Mouse (Mus musculus): ENCODE measurements around the gene Nod2. TPM values are rescaled to one million over a fixed set of nuclear protein-coding genes. Genes with fewer than 3 reads are reported as not detected.
"Not testable (repeated sequence)": the region's sequence is repeated elsewhere in the genome, so short reads cannot be mapped to it uniquely, and the experiment has no call there.

The Nod2 gene
- polyA plus RNA-seq, 1 experiment from 2014 or later = 0.14 TPM

- ATAC-seq (ENCODE audit: low FRiP score) = no peak
- H3K27ac ChIP-seq (ENCODE audit: low read depth, low read length) = no peak overlapping the region
Observed at GRCm38 (mm10) chr8:88638908-88639307, 8.2 kb upstream of the Nod2 start.

DNA sequence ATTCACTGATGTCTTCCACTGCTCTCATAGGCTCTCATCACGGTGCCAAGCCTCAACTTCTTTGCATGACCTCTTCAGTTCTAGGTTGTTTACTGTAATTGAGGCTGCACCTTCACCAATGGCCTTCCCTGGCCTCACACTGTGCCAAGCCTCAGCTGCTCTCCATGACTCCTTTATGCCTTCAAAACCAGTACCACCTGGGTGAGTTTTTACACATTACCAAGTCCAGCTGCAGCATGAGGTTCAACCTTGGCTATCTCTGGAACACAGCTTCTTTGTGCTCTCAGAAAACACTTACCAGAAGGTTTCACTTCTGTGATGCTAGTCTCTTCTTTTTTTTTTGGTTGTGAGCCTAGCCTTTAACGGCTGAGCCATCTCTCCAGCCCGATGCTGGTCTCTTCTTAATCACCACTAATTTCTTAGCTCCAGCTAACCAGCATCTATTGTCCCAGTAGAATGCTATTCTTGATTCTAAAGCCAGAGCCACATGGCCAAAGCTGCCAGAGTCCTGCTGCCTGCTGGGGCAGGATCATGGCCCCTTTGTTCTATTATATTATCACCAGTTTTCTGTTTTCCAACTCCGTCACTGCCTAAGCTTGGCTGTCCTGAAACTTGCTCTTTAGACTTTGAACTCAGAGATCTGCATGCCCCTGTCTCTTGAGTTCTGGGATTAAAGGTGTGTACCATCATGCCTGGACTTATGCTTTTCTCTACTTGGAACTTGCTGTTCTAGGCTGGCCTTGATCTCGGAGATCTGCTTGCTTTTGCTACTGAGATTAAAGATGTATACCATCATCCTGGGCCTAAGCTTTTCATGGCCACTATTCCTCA lies 4.2 kb upstream of the Nod2 start:
- H3K4me3 ChIP-seq (ENCODE audit: low read depth, low read length) = no peak overlapping the region
- H3K9me3 ChIP-seq (ENCODE audit: control insufficient read depth, low read length) = no peaks in the 10 kb centered on the region
- H3K36me3 ChIP-seq (ENCODE audit: control insufficient read depth, insufficient read depth, low read length) = no peaks in the 10 kb centered on the region
- H3K27ac ChIP-seq (ENCODE audit: low read depth, low read length) = no peak overlapping the region
- DNase-seq (ENCODE audit: low spot score) (no peak), ATAC-seq (ENCODE audit: low FRiP score) (no peak)
- 79% methylated on average over 5 of the region's 5 CpGs for WGBS
- no peak overlapping the region for H3K4me2 ChIP-seq (replicated peaks; ENCODE audit: low read depth, low read length)
- no peaks in the 10 kb centered on the region; the same call in 1 of the 2 replicates for H3K4me1 ChIP-seq (replicated peaks; ENCODE audit: control insufficient read depth, insufficient read depth, low read length)
- H3K9ac ChIP-seq (ENCODE audit: low read depth, low read length) = no peak overlapping the region
- no peaks in the 10 kb centered on the region; the same call in 1 of the 2 replicates for H3K27me3 ChIP-seq (ENCODE audit: control insufficient read depth, insufficient read depth, low read length)

More at GRCm38 (mm10) chr8:88638908-88639307, 8.2 kb upstream of the Nod2 start:
- Histone ChIP-seq H3K36me3 (ENCODE audit: control insufficient read depth, insufficient read depth, low read length) (no peaks in the 10 kb centered on the region), H3K4me1 (replicated peaks; ENCODE audit: control insufficient read depth, insufficient read depth, low read length) (no peaks in the 10 kb centered on the region), H3K4me2 (replicated peaks; ENCODE audit: low read depth, low read length) (no peak overlapping the region), H3K9ac (ENCODE audit: low read depth, low read length) (no peak overlapping the region), H3K4me3 (ENCODE audit: low read depth, low read length) (no peak overlapping the region), H3K9me3 (ENCODE audit: control insufficient read depth, low read length) (no peaks in the 10 kb centered on the region), H3K27me3 (ENCODE audit: control insufficient read depth, insufficient read depth, low read length) (no peaks in the 10 kb centered on the region)
- 93% methylated on average over 3 of the region's 3 CpGs for WGBS
- no peak for DNase-seq (ENCODE audit: low spot score)

DNA sequence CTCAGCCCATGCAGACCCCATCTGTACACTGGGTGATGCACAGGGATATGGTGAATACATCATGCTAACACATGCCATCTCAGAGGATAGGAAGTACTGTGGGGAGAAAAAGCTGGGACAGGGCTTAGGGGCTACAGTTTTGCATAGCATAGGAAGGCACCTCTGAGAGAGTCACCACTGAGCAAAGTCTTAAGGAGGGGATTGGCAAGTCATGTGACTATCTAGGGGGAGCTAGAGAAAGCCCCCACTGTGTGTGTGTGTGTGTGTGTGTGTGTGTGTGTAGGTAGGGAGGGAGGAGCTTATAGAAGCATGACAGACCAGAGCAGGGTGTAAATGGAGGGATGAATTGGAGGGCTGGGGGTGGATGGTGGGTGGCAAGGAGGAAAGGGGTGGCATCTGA lies 1.2 kb downstream of the Nod2 start:
- Histone ChIP-seq H3K36me3 (ENCODE audit: control insufficient read depth, insufficient read depth, low read length) (no peaks in the 10 kb centered on the region), H3K27ac (ENCODE audit: low read depth, low read length) (no peak overlapping the region), H3K9ac (ENCODE audit: low read depth, low read length) (no peak overlapping the region), H3K4me1 (replicated peaks; ENCODE audit: control insufficient read depth, insufficient read depth, low read length) (no peaks in the 10 kb centered on the region; the same call in 1 of the 2 replicates), H3K9me3 (ENCODE audit: control insufficient read depth, low read length) (no peaks in the 10 kb centered on the region), H3K4me3 (ENCODE audit: low read depth, low read length) (no peak overlapping the region), H3K27me3 (ENCODE audit: control insufficient read depth, insufficient read depth, low read length) (no peaks in the 10 kb centered on the region; the same call in 1 of the 2 replicates), H3K4me2 (replicated peaks; ENCODE audit: low read depth, low read length) (no peak overlapping the region)
- no peak for ATAC-seq (ENCODE audit: low FRiP score)
- DNase-seq (ENCODE audit: low spot score) = no peak

- WGBS = 84% methylated on average over 6 of the region's 6 CpGs
- no peak overlapping the region for H3K4me2 ChIP-seq (replicated peaks; ENCODE audit: low read depth, low read length)
- no peaks in the 10 kb centered on the region for H3K36me3 ChIP-seq (ENCODE audit: control insufficient read depth, insufficient read depth, low read length)
- DNase-seq (ENCODE audit: low spot score) (no peak), ATAC-seq (ENCODE audit: low FRiP score) (no peak)
- no peak overlapping the region for H3K27ac ChIP-seq (ENCODE audit: low read depth, low read length)
- no peaks in the 10 kb centered on the region; the same call in 1 of the 2 replicates for H3K27me3 ChIP-seq (ENCODE audit: control insufficient read depth, insufficient read depth, low read length)
- no peak overlapping the region for H3K9ac ChIP-seq (ENCODE audit: low read depth, low read length)
- no peaks in the 10 kb centered on the region for H3K9me3 ChIP-seq (ENCODE audit: control insufficient read depth, low read length)
- no peaks in the 10 kb centered on the region; the same call in 1 of the 2 replicates for H3K4me1 ChIP-seq (replicated peaks; ENCODE audit: control insufficient read depth, insufficient read depth, low read length)
- no peak overlapping the region for H3K4me3 ChIP-seq (ENCODE audit: low read depth, low read length)
Observed at GRCm38 (mm10) chr8:88650016-88650708, 3.0 kb downstream of the Nod2 start.

DNA sequence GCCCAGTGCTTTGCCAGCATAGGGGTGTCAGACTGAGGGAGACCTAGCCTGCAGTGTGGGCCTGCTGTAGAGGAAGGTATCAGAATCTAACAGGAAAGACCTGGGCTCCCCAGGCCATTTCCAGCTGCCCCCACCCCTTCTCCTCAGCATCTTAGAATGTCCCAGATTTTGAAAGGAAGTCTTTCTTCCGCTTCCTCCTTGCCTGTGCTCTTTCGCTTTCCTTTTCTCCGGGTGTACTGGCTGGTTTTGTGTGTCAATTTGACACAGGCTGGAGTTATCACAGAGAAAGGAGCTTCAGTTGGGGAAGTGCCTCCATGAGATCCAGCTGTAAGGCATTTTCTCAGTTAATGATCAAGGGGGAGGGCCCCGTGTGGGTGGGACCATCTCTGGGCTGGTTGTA lies 4.0 kb downstream of the Nod2 start:
- not testable (repeated sequence) for H3K4me2 ChIP-seq (replicated peaks; ENCODE audit: low read depth, low read length); DNase-seq (ENCODE audit: low spot score); H3K27ac ChIP-seq (ENCODE audit: low read depth, low read length); H3K27me3 ChIP-seq (ENCODE audit: control insufficient read depth, insufficient read depth, low read length); H3K4me3 ChIP-seq (ENCODE audit: low read depth, low read length); H3K9ac ChIP-seq (ENCODE audit: low read depth, low read length); H3K36me3 ChIP-seq (ENCODE audit: control insufficient read depth, insufficient read depth, low read length); H3K9me3 ChIP-seq (ENCODE audit: control insufficient read depth, low read length); ATAC-seq (ENCODE audit: low FRiP score); H3K4me1 ChIP-seq (replicated peaks; ENCODE audit: control insufficient read depth, insufficient read depth, low read length)
- WGBS = 79% methylated on average over 4 of the region's 4 CpGs

DNA sequence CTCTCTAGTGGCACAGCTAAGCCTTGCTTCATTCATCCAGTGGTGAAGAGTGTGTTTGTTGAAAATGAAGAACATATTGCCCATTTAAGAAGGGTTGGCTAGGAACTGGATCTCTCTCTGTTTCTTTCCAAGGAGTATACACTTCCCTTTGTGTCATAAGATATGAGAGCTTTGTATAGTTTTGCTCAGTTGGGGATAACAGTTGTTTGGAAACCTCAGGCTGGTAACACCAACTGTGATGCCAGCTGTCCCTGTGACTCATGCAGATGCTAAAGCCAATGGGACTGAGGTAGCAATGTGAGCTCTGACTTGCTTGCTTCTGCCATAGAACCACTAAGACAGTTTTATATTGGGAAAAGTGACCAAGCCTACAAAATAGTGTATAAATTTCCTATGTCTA lies 8.2 kb downstream of the Nod2 start:
- no peak overlapping the region for H3K4me3 ChIP-seq (ENCODE audit: low read depth, low read length)
- H3K4me2 ChIP-seq (replicated peaks; ENCODE audit: low read depth, low read length) = no peak overlapping the region
- no peaks in the 10 kb centered on the region for H3K4me1 ChIP-seq (replicated peaks; ENCODE audit: control insufficient read depth, insufficient read depth, low read length)
- ATAC-seq (ENCODE audit: low FRiP score) (no peak), DNase-seq (ENCODE audit: low spot score) (no peak)
- H3K27me3 ChIP-seq (ENCODE audit: control insufficient read depth, insufficient read depth, low read length) = no peaks in the 10 kb centered on the region
- no peaks in the 10 kb centered on the region for H3K36me3 ChIP-seq (ENCODE audit: control insufficient read depth, insufficient read depth, low read length)
- no peaks in the 10 kb centered on the region for H3K9me3 ChIP-seq (ENCODE audit: control insufficient read depth, low read length)
- H3K27ac ChIP-seq (ENCODE audit: low read depth, low read length) = no peak overlapping the region
- no peak overlapping the region for H3K9ac ChIP-seq (ENCODE audit: low read depth, low read length)

DNA sequence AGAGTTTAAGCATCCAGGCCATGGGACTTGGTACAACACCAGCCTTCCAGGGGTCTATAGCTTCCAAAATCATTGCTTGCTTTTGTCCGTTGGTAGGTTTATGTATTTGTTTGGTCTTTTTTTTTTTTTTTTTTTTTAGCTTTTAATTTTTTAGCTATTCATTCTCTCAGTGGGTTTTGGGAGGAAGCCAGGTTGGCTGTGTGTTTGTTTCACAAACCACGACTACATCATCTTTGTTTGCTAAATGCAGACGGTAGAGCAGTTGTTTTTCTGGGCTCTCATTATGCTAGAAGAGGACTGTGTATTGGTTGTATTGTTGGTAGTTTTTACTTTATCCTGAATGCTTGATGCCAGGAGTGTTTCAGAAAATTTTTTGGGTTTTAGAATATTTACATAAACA lies 12.8 kb downstream of the Nod2 start:
- DNase-seq (ENCODE audit: low spot score) = no peak
- Histone ChIP-seq H3K4me1 (replicated peaks; ENCODE audit: control insufficient read depth, insufficient read depth, low read length) (no peaks in the 10 kb centered on the region), H3K27ac (ENCODE audit: low read depth, low read length) (no peak overlapping the region), H3K4me3 (ENCODE audit: low read depth, low read length) (no peak overlapping the region), H3K9me3 (ENCODE audit: control insufficient read depth, low read length) (no peaks in the 10 kb centered on the region), H3K9ac (ENCODE audit: low read depth, low read length) (no peak overlapping the region), H3K4me2 (replicated peaks; ENCODE audit: low read depth, low read length) (no peak overlapping the region), H3K27me3 (ENCODE audit: control insufficient read depth, insufficient read depth, low read length) (no peaks in the 10 kb centered on the region), H3K36me3 (ENCODE audit: control insufficient read depth, insufficient read depth, low read length) (no peaks in the 10 kb centered on the region)
- 91% methylated on average over 3 of the region's 3 CpGs for WGBS
- ATAC-seq (ENCODE audit: low FRiP score) = no peak

DNA sequence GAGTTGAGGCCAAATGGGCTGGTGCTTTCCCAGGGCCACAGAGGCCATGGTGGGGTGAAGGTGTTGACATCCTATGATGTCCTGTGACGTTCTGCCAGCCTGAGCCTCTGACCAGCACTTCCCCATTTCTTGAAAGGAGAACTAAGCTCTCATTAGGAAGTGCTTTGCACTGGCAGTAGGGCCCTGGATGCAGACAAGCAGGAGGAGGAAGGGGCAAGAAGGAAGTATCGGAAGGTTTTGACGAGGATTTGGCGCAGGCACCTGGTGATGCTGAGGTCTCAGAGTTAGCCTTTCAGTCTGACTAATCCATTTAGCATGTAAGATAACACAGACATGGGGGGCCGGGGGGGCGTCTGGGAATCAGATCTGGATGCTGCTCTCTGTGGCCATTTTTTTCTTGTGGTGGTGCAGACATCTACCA lies 15.3 kb downstream of the Nod2 start:
- H3K4me1 ChIP-seq (replicated peaks; ENCODE audit: control insufficient read depth, insufficient read depth, low read length) = no peaks in the 10 kb centered on the region
- no peaks in the 10 kb centered on the region for H3K9me3 ChIP-seq (ENCODE audit: control insufficient read depth, low read length)
- H3K4me3 ChIP-seq (ENCODE audit: low read depth, low read length) = no peak overlapping the region
- H3K4me2 ChIP-seq (replicated peaks; ENCODE audit: low read depth, low read length) = no peak overlapping the region
- 79% methylated on average over 6 of the region's 6 CpGs for WGBS
- no peaks in the 10 kb centered on the region for H3K27me3 ChIP-seq (ENCODE audit: control insufficient read depth, insufficient read depth, low read length)
- H3K9ac ChIP-seq (ENCODE audit: low read depth, low read length) = no peak overlapping the region
- DNase-seq (ENCODE audit: low spot score) (no peak), ATAC-seq (ENCODE audit: low FRiP score) (no peak)
- H3K27ac ChIP-seq (ENCODE audit: low read depth, low read length) = no peak overlapping the region
- no peaks in the 10 kb centered on the region for H3K36me3 ChIP-seq (ENCODE audit: control insufficient read depth, insufficient read depth, low read length)

DNA sequence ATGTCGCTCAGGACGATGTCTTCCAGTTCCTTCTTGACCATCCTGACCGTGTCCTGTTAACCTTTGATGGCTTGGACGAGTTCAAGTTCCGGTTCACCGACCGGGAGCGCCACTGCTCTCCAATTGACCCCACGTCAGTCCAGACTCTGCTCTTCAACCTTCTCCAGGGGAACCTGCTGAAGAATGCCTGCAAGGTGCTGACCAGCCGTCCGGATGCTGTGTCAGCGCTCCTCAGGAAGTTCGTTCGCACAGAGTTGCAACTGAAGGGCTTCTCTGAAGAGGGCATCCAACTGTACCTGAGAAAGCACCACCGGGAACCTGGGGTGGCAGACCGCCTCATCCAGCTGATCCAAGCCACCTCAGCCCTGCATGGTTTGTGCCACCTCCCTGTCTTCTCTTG lies 17.0 kb downstream of the Nod2 start:
- H3K9ac ChIP-seq (ENCODE audit: low read depth, low read length) = no peak overlapping the region

More for the DNA sequence above, 17.0 kb downstream of the Nod2 start:
- Histone ChIP-seq H3K36me3 (ENCODE audit: control insufficient read depth, insufficient read depth, low read length) (no peaks in the 10 kb centered on the region), H3K9me3 (ENCODE audit: control insufficient read depth, low read length) (no peaks in the 10 kb centered on the region), H3K4me3 (ENCODE audit: low read depth, low read length) (no peak overlapping the region), H3K27ac (ENCODE audit: low read depth, low read length) (no peak overlapping the region), H3K27me3 (ENCODE audit: control insufficient read depth, insufficient read depth, low read length) (no peaks in the 10 kb centered on the region), H3K4me2 (replicated peaks; ENCODE audit: low read depth, low read length) (no peak overlapping the region), H3K4me1 (replicated peaks; ENCODE audit: control insufficient read depth, insufficient read depth, low read length) (0 out of 2 replicates have a peak, but pooled peaks cover 3% of the 10 kb centered on the region)
- ATAC-seq (ENCODE audit: low FRiP score) = no peak
- no peak for DNase-seq (ENCODE audit: low spot score)
- WGBS = 73% methylated on average over 16 of the region's 16 CpGs

Measured in hindbrain, embryonic 11.5 days (tissue).